Mouse (Mus musculus): ENCODE data around the gene Cks2. TPM values are rescaled to one million over a fixed set of nuclear protein-coding genes. Genes with fewer than 3 reads are reported as not detected.

Cks2 gene
- polyA plus RNA-seq, 1 experiment from 2014 or later = 614 TPM

DNA sequence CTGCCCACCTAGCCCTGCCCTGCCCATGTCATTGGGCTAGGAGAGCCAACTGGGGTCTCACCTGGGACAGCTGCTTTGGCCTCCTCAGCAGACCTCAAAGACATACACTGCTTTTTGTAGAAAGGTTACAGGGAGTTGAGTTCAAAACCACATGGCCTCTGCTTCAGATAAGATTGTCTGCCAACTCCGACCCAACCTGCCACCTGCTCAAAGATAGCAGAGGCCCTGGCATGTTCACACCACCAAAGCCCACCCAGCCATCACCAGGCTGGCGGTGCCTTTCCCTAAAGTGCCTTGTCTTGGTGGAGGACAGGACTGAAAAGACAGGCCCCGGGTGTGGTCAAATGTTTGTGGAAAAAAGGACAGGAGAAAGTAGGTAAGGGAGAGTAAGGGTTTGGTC, 53.3 kb downstream of the Cks2 start:
- 0 out of 2 replicates have a peak, but pooled peaks cover 5% of the 10 kb centered on the region for H3K36me3 ChIP-seq (ENCODE audit: control insufficient read depth, insufficient read depth, low read length)
- peak; percentile 55 for ATAC-seq (replicated peaks; ENCODE audit: low FRiP score)
- no peak for DNase-seq (ENCODE audit: low spot score)
- no peaks in the 10 kb centered on the region for H3K9me3 ChIP-seq (ENCODE audit: control insufficient read depth, low read length)
- no peaks in the 10 kb centered on the region for H3K27me3 ChIP-seq (replicated peaks; ENCODE audit: control insufficient read depth, insufficient read depth, low read length)
- H3K27ac ChIP-seq (ENCODE audit: low read depth, low read length) = peak overlapping the region; percentile 30; the same call in 1 of the 2 replicates
- 49% methylated on average over 3 of the region's 3 CpGs for WGBS
- H3K4me3 ChIP-seq (ENCODE audit: low read depth, low read length) = no peak overlapping the region
- peak overlapping the region; percentile 16 for H3K4me2 ChIP-seq
- peaks cover 21% of the 10 kb centered on the region for H3K4me1 ChIP-seq (replicated peaks; ENCODE audit: control insufficient read depth, insufficient read depth, low read length)
- peak overlapping the region; percentile 34 for H3K9ac ChIP-seq (ENCODE audit: low read depth, low read length)

Other genes with a start within 250 kb of the Cks2 start
- 15.5 and 18.0 TPM in 2 replicates for gene S1pr3, start 236.6 kb upstream of the Cks2 start, polyA plus RNA-seq (2014; fragmentation: Nextera tagmentation; extraction: Ambion mirVana)
- gene Shc3, start 75.8 kb upstream of the Cks2 start, polyA plus RNA-seq (2014; fragmentation: Nextera tagmentation; extraction: Ambion mirVana) = not detected in 2 replicates
- gene Secisbp2, start 6.5 kb downstream of the Cks2 start, polyA plus RNA-seq (2014; fragmentation: Nextera tagmentation; extraction: Ambion mirVana) = 28.3 and 36.1 TPM in 2 replicates
- 18.6 and 21.7 TPM in 2 replicates for gene Sema4d, start 148.5 kb downstream of the Cks2 start, polyA plus RNA-seq (2014; fragmentation: Nextera tagmentation; extraction: Ambion mirVana)
- gene Gadd45g, start 201.4 kb downstream of the Cks2 start, polyA plus RNA-seq (2014; fragmentation: Nextera tagmentation; extraction: Ambion mirVana) = 29.4 and 30.4 TPM in 2 replicates